Mouse (Mus musculus): Measurements from ENCODE around the gene Acsm2. TPM values are rescaled to one million over a fixed set of nuclear protein-coding genes. Genes with fewer than 3 reads are reported as not detected.

Acsm2 gene
- 0.01 and 0.30 TPM in 2 replicates for polyA plus RNA-seq (2012; rRNA removed)

- DNase-seq (ENCODE audit: low read depth), result no peak
Observed at GRCm38 (mm10) chr7:119554040-119554439, at the start of gene Acsm2. Gene Acsm2 (plus strand): TSS chr7:119554340.

DNA sequence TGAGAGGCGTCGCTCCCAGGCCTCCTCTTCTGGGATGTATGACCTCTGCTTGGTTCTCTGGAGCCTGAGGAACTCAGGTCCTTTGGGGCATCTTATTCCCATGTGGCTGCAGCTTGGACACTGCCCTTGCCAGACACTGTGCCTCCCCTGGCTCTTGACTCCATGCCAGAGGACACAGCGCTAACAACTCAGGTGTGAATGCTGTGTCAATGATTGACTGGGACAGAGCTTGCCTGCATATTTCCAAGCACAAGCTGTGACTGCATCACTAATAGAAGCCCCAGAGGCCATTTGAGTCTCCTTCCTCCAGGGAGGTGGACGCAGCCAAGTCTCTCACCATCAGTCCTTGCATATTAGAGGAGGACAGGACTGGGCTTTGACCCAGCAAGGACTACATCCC lies 43.0 kb upstream of the Acsm2 start:
- no peak for DNase-seq (ENCODE audit: low read depth)

- DNase-seq (ENCODE audit: low read depth), result no peak
Observed at GRCm38 (mm10) chr7:119513056-119513455, 41.1 kb upstream of the Acsm2 start.

- DNase-seq (ENCODE audit: low read depth), result no peak
Observed at GRCm38 (mm10) chr7:119515492-119516271, 38.5 kb upstream of the Acsm2 start.

GRCm38 (mm10) chr7:119516272-119516558 lies 37.9 kb upstream of the Acsm2 start:
- no peak for DNase-seq (ENCODE audit: low read depth)

- no peak for DNase-seq (ENCODE audit: low read depth)
Observed at GRCm38 (mm10) chr7:119519163-119519562, 35.0 kb upstream of the Acsm2 start, which contains the start of gene Acsm5. Gene Acsm5 (plus strand): TSS chr7:119519463.

DNA sequence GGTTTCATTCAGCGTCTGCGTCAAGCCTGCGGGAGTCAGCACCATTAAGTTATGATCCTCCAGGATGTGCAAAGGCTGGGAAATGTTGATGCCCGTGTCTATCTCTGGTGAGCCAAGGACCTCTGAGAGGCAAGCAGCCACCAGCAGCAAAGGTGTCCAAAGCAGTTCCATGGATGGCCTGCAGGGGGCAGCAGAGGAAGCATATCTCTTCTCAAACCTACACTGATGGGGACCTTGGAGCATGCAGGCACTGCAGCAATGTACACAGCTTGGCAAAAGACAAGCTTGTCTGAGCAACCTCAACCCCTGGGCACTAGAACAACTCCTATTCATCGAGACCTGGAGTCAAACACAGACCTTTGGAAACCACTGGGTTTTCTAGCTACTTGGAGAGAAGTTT lies 34.5 kb upstream of the Acsm2 start:
- DNase-seq (ENCODE audit: low read depth), result no peak

DNA sequence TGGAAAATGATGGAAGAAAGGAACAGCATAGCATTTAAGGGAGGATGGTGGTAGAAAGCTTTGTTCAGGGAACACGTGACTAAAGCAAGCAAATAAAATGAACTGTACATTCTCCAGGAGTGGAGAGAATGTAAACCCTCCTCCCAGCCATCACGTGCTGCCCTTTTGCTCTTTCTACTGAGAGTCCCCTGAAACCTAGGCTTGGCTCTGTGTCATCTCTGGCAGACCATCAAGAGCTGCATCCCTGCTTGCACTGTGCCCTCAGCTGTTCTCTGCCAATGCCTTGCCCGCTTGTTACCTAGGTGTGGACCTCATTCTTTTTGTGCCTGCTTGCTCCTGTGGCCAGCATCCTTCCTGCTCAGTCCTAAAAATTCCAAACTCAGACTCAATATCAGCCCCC lies 32.3 kb upstream of the Acsm2 start:
- no peak for DNase-seq (ENCODE audit: low read depth)

DNA sequence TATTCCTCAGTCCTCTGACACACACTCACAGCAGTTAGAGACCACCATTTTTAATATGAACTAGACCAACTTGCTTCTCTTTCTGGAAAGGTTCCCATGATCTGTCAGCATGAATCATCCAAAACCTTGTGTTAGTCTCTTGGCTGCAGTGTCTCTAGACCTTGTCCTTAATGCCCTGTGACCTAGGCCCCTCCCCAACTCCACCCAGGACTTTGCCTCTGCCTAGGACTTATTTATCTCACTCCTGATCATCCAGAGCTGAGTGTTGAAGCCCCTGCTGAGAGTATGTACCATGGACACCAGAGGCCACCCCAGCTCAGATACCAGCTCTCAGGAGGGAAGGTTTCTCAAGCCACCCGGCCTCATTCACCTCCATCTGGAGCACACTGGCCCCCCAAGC lies 31.8 kb upstream of the Acsm2 start:
- DNase-seq (ENCODE audit: low read depth), result no peak

DNA sequence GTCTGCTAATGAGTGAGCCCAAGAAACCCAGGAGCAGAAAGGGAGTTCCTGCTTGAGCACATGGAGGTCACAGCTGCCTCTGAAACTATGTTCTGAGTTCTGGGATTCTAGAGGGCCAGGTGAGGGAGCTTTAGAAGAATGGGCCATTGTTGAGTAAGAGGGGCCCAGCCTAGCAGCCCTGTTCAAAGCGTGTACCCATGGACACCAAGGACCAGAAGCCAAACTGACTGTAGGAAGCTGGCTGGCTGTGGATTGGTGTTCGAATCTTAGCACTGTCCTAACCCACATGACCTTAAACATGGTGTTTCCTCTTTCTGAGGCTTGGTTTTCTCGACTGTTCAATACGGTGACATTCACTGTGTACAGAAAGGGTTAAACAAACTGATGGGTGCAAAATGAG lies 30.8 kb upstream of the Acsm2 start, which contains the start of gene Pdilt:
Pdilt (minus strand) TSS at position 101 of the 400 bp plus-strand sequence.
- DNase-seq (ENCODE audit: low read depth), result no peak

GRCm38 (mm10) chr7:119525881-119526281 lies 28.3 kb upstream of the Acsm2 start:
- DNase-seq (ENCODE audit: low read depth), result no peak

- DNase-seq (ENCODE audit: low read depth), result no peak
Observed at GRCm38 (mm10) chr7:119526486-119526885, 27.7 kb upstream of the Acsm2 start.

DNA sequence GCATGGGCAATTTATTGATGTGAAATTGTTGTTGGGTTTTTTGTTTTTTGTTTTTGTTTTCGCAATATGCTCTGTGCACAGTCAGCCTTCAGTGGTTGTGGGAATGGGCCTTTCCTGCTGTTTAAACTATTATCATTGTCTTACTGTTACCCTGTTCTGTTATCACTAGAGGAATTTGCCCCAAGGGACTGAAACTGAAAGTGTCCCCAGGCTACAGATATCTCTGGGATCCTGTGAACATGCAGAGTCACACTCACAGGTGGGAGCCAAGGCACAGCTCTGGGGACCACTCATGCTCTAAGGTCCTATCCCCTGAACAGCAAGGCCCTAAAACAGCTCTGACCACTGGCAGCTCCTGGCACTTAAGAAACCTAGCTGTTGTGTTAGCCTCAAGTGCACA lies 27.0 kb upstream of the Acsm2 start:
- no peak for DNase-seq (ENCODE audit: low read depth)

- no peak for DNase-seq (ENCODE audit: low read depth)
Observed at GRCm38 (mm10) chr7:119527548-119527947, 26.6 kb upstream of the Acsm2 start.

GRCm38 (mm10) chr7:119528617-119529016 lies 25.5 kb upstream of the Acsm2 start:
- no peak for DNase-seq (ENCODE audit: low read depth)

DNA sequence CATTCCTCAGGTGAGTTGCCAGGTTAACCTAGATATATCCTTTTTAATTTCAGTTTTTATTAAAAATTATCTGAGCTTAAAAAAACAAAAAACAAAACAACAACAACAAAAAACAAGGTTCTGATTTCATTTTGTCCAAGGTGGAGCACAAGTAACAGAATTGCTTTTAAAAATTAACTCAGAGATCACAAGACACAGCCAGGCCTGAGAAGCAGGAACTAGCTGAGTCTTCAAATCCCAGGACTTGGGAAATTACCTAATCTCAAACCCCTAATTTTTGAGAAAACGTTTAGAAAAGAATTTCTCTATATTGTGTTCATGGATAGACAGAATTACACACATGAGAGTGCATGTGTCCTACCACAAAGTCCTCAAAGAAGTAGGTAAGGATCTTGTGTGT lies 21.2 kb upstream of the Acsm2 start:
- DNase-seq (ENCODE audit: low read depth), result no peak

- DNase-seq (ENCODE audit: low read depth), result no peak
Observed at GRCm38 (mm10) chr7:119534389-119534788, 19.8 kb upstream of the Acsm2 start.

DNA sequence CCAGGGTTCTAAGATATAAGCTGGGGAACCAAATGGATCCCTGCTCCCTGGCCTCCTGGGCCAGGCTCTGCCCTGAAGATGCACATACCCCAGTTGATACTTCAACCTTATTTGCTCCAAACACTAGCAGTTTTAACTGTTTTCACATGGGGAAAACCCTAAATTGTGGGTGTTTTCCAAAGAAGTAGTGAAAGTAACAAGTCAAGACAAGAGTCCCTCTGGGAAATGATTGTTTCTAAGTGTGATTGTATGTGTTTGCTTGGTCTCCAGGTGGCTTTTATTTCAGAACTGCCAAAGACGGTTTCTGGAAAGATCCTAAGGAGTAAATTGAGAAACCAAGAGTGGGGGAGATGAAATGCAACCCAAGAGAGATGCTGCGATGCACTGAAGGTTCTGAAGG lies 11.7 kb upstream of the Acsm2 start:
- no peak for DNase-seq (ENCODE audit: low read depth)

- no peak for DNase-seq (ENCODE audit: low read depth)
Observed at GRCm38 (mm10) chr7:119545572-119545971, 8.6 kb upstream of the Acsm2 start.

DNA sequence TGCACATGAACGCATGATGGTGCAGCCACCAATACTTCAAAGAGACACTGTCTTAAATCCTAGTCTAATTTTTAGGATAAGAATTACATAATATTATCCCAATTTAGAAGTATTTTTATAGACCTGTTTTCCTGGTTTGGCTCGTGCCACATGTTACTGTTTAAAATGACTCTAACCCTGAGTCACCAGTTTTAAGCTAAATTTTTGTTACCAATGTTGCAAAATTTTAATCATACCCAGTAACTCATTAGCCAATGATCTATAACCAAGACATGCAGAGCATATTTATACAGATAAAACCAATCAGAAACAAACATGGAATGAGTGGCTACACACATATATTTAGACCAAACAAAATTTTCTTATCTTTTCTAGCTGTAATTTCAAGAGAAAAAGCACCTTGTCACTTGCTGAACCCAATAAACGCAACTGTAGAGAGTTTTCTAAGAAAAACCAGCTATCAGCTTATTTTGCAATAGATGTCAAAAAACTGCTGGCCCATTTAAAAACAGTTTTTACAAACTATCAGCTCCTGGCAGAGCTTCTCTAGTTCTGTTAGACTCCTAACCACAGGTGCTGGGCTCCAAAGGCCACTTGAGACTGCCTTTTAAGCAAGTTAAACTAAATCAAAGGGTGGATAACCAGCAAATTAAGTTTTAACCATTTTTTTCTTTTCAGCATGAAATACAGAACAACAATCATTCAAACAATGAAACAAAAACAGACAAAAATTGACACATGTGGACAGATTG lies 3.5 kb upstream of the Acsm2 start:
- DNase-seq (ENCODE audit: low read depth), result no peak

DNA sequence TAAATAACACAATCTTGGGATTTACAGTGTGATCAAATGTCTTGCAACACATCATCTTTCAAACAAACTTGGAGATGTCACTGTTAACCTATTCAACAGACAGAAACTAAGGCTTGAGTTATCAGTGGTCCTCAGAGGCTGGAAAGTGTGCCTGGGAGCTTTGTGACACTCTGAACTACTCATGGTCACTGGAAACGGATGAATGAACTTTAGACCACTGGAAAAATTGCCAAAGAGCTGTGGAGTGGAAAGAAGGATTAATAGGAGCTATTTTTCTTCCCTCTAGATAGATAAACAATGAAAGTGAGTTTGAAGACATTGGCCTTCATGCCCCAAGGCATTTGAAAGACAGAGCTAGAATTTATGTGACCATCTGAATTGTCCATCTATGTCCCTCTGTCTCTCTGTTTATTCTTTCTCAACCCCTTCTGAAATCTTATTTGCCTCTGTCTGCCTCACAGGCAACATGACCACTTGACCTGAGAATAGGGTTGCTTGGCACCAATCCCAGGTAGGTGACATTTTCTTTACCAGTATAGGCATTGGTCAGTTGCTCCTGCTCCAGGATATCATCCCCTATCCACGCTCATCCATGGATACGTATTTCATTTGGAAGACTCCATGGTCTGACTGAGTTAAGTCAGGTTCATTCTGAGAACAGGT lies 5.8 kb downstream of the Acsm2 start:
- no peak for DNase-seq (ENCODE audit: low read depth)

- no peak for DNase-seq (ENCODE audit: low read depth)
Observed at GRCm38 (mm10) chr7:119560452-119560835, 6.3 kb downstream of the Acsm2 start.

GRCm38 (mm10) chr7:119561441-119561840 lies 7.3 kb downstream of the Acsm2 start:
- no peak for DNase-seq (ENCODE audit: low read depth)
